Mouse (Mus musculus): ENCODE results near the gene Foxc1. TPM values are rescaled to one million over a fixed set of nuclear protein-coding genes. Genes with fewer than 3 reads are reported as not detected.

Gene Foxc1
- total and polyA plus RNA-seq, 3 experiments = not detected

- no peak for TF ChIP-seq MYC (IDR thresholded peaks at IDR 0.05; ENCODE audit: low read depth, low read length)
- no peak for TF ChIP-seq UBTF (IDR thresholded peaks at IDR 0.05; ENCODE audit: low read depth, low read length)
- TF ChIP-seq RCOR1 (conservative IDR thresholded peaks at IDR 0.05; ENCODE audit: low read depth, low read length) = no peak
- in situ Hi-C loops (cut with MboI; ENCODE audit: low pct_ligation_motif_present, low pct_unique_long_range_greater_than_20kb, low sequenced_read_pairs) (loop anchor here (25.0 kb wide), 1 partner anchor 391 kb away; no protein-coding TSS in a partner anchor), dilution Hi-C loops (cut with MboI; ENCODE audit: extremely low pct_ligation_motif_present, extremely low pct_unique_long_range_greater_than_20kb, low sequenced_read_pairs) (no loop called here)
- Histone ChIP-seq H3K27me3 (replicated peaks) (no peaks in the 10 kb centered on the region), H3K36me3 (replicated peaks in 1 of 2; ENCODE audit: control insufficient read depth in 1 of 2, insufficient read depth in 1 of 2, low read length in 1 of 2) (peaks cover 0 to 5% of the 10 kb centered on the region in 2 experiments), H3K79me2 (replicated peaks; ENCODE audit: control insufficient read depth, extremely low read depth, insufficient read depth, poor library complexity, severe bottlenecking) (no peaks in the 10 kb centered on the region), H3K27ac (ENCODE audit: insufficient read depth, low read depth) (no peak overlapping the region), H3K4me2 (ENCODE audit: insufficient read depth, low read depth, poor library complexity, severe bottlenecking) (no peak overlapping the region), H3K9ac (ENCODE audit: insufficient read depth, low read depth) (no peak overlapping the region), H3K4me3 (replicated peaks in 1 of 3; ENCODE audit: low read depth in 2 of 3, low read length in 2 of 3, poor library complexity in 1 of 3) (no peak overlapping the region), H3K4me1 (ENCODE audit: control insufficient read depth in 1 of 2, insufficient read depth in 2 of 2) (peaks cover 0 to 13% of the 10 kb centered on the region in 2 experiments; a peak in 2 of 4 replicates), H3K9me3 (replicated peaks; ENCODE audit: low read length) (no peaks in the 10 kb centered on the region)
- DNase-seq (ENCODE audit: extremely low read depth) = no peak
Observed at GRCm38 (mm10) chr13:31821050-31821449, 14.6 kb downstream of the Foxc1 start.

GRCm38 (mm10) chr13:31823316-31823715, 16.9 kb downstream of the Foxc1 start:
- H3K79me2 ChIP-seq (replicated peaks; ENCODE audit: control insufficient read depth, extremely low read depth, insufficient read depth, poor library complexity, severe bottlenecking) = no peaks in the 10 kb centered on the region
- peaks cover 0 to 13% of the 10 kb centered on the region in 2 experiments; a peak in 2 of 4 replicates for H3K4me1 ChIP-seq (ENCODE audit: control insufficient read depth in 1 of 2, insufficient read depth in 2 of 2)
- no peak overlapping the region for H3K27ac ChIP-seq (ENCODE audit: insufficient read depth, low read depth)
- H3K9ac ChIP-seq (ENCODE audit: insufficient read depth, low read depth) = no peak overlapping the region
- H3K36me3 ChIP-seq (replicated peaks in 1 of 2; ENCODE audit: control insufficient read depth in 1 of 2, insufficient read depth in 1 of 2, low read length in 1 of 2) = peaks cover 0 to 1% of the 10 kb centered on the region in 2 experiments
- H3K27me3 ChIP-seq (replicated peaks) = no peaks in the 10 kb centered on the region
- H3K4me3 ChIP-seq (replicated peaks in 1 of 3; ENCODE audit: low read depth in 2 of 3, low read length in 2 of 3, poor library complexity in 1 of 3) = no peak overlapping the region
- DNase-seq (ENCODE audit: extremely low read depth) = no peak
- in situ Hi-C loops (cut with MboI; ENCODE audit: low pct_ligation_motif_present, low pct_unique_long_range_greater_than_20kb, low sequenced_read_pairs) = loop anchor here (25.0 kb wide), 1 partner anchor 389 kb away; no protein-coding TSS in a partner anchor
- dilution Hi-C loops (cut with MboI; ENCODE audit: extremely low pct_ligation_motif_present, extremely low pct_unique_long_range_greater_than_20kb, low sequenced_read_pairs) = no loop called here
- H3K9me3 ChIP-seq (replicated peaks; ENCODE audit: low read length) = no peaks in the 10 kb centered on the region
- no peak overlapping the region for H3K4me2 ChIP-seq (ENCODE audit: insufficient read depth, low read depth, poor library complexity, severe bottlenecking)
- no peak for TF ChIP-seq HCFC1 (IDR thresholded peaks at IDR 0.05; ENCODE audit: low read depth, low read length)
- no peak for TF ChIP-seq TCF12 (IDR thresholded peaks at IDR 0.05; ENCODE audit: low read depth, low read length)
- no peak for TF ChIP-seq POLR2A (IDR thresholded peaks at IDR 0.05; ENCODE audit: low read depth, low read length)
- TF ChIP-seq JUN (IDR thresholded peaks at IDR 0.05; ENCODE audit: insufficient read depth, low read depth, low read length) = no peak
- TF ChIP-seq ZKSCAN1 (IDR thresholded peaks at IDR 0.05; ENCODE audit: borderline replicate concordance, low read depth, low read length) = no peak
- no peak for TF ChIP-seq JUND (conservative IDR thresholded peaks at IDR 0.05; ENCODE audit: low read depth, low read length)
- TF ChIP-seq POLR2AphosphoS2 (IDR thresholded peaks at IDR 0.05; ENCODE audit: low read depth, low read length) = no peak
- no peak for TF ChIP-seq MAZ (IDR thresholded peaks at IDR 0.05; ENCODE audit: low read depth, low read length)
- no peak for TF ChIP-seq ETS1 (conservative IDR thresholded peaks at IDR 0.05; ENCODE audit: low read depth, low read length)
- TF ChIP-seq BHLHE40 (IDR thresholded peaks at IDR 0.05; ENCODE audit: low read depth, low read length) = no peak
- no peak for TF ChIP-seq ZMIZ1 (IDR thresholded peaks at IDR 0.05; ENCODE audit: low read depth, low read length)
- TF ChIP-seq ZC3H11A (IDR thresholded peaks at IDR 0.05; ENCODE audit: low read depth, low read length) = no peak
- TF ChIP-seq UBTF (IDR thresholded peaks at IDR 0.05; ENCODE audit: low read depth, low read length) = no peak
- no peak for TF ChIP-seq CHD1 (IDR thresholded peaks at IDR 0.05; ENCODE audit: low read depth, low read length)
- no peak for TF ChIP-seq PAX5 (IDR thresholded peaks at IDR 0.05; ENCODE audit: low read length)
- no peak for TF ChIP-seq NRF1 (IDR thresholded peaks at IDR 0.05; ENCODE audit: low read depth, low read length)
- TF ChIP-seq CHD2 (IDR thresholded peaks at IDR 0.05; ENCODE audit: low read length) = no peak
- TF ChIP-seq USF1 (IDR thresholded peaks at IDR 0.05; ENCODE audit: low read depth, low read length) = no peak
- no peak for TF ChIP-seq ELF1 (IDR thresholded peaks at IDR 0.05; ENCODE audit: low read depth, low read length)
- no peak for TF ChIP-seq SIN3A (IDR thresholded peaks at IDR 0.05; ENCODE audit: low read length)

Data from CH12.LX (cell line).